Mouse (Mus musculus) cerebellum, postnatal 10 days (tissue): ENCODE measurements around the gene Dlgap1.

Experiments used
- DNase-seq, 2 experiments: peaks; one replicate each; pipeline ENCODE4 v3.0.0; 2021; ENCODE audit warnings: mixed read lengths in 2 of 2

The Dlgap1 gene

DNA sequence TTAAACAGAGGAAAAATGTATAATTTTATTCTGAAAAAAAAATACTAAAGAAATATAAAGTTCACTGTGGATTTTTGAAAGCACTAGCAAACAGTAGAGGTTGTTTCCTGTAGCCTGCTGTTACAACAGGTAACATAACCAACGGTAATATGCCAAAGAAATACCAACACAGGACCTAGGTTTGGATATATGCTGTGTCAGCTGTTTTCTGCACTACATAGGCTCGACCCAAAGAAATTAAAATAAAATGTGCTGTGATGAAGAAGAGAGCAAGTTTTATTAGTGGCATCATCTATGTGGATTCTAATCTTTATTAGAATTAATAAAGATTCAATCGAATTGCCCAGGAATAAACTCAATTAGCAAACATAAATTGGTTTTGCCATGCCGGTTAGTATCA lies 378.5 kb downstream of the Dlgap1 start:
- DNase-seq: no peak

DNA sequence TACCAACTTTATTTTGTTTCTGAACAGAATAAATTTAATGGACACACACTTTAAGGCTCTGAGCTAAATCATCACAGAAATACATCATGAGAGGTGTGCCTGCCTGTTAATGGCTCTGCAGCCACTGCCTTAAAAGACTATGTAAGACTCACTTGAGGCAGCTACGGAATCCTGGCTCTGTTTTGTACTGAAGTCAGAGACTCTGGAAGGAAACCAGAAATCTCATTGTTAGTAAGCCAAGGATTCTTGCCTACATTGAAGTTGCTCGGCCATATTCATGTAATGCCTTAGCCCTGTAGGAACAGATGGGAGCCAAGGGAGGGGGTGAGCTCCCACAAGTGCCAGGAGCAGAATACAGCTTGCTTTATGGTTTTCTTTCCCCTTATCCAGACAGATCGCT lies 394.7 kb downstream of the Dlgap1 start:
- DNase-seq: peak; percentile 88 to 93

DNA sequence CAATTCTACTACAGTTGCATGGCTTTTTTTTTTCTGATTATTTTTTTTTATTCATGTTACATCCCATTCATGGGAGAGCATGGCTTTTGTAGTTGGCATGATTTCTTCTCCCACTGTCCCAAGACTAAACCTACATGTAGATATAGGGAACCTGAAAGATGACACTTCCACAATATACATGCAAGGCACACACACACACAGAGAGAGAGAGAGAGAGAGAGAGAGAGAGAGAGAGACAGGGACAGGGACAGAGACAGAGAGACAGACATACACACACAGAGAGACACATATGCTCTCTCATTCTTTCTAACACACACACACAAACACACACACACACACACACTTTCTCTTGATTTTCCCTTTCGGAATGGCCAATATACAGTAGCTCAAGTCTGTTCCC lies 395.1 kb downstream of the Dlgap1 start:
- DNase-seq: no peak

- DNase-seq: no peak
Observed at GRCm38 (mm10) chr17:70369124-70369523, 400.3 kb downstream of the Dlgap1 start.

DNA sequence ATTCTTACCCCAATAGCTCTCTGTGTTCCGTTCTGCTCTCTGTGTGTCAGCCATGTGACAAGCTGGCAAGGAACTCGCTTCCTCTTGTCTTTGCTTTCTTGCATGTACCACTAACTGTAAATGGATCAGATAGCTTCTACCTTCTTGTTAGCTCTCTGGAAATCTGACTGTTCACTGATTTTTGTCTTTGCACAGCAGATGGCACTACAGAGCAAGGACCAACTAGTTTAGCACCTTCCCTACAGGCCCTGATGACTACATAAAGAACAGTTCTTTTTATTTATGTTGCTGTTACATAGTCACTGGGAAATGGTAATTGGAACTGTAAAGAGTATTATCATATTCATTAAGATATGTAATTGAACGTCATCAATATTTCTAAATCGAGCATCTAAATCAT lies 408.1 kb downstream of the Dlgap1 start:
- DNase-seq: peak; percentile 69 to 73

DNA sequence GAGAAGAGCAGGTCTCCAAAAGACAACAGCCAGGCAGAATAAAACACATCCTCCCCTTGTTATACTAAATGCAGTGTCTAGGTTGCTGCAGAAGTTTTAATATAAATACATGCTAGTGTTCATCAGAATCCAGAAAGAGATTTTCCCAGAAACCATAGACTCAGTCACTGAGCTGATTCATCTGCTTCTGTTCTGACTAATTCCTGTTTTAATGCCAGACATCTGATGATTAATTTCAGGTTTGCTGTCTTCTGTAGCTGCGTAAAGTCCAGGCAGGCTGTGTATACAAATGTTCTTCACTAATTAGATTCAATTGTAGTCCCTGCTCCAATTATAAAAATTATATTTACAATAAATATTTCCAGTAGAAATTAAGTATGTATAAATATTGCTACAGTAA lies 419.6 kb downstream of the Dlgap1 start:
- no peak for DNase-seq

- DNase-seq: peak; percentile 52 to 57
Observed at GRCm38 (mm10) chr17:70397220-70397619, 428.3 kb downstream of the Dlgap1 start.

- no peak for DNase-seq
Observed at GRCm38 (mm10) chr17:70397708-70398107, 428.8 kb downstream of the Dlgap1 start.

GRCm38 (mm10) chr17:70401909-70402308 lies 433.0 kb downstream of the Dlgap1 start:
- no peak for DNase-seq

- DNase-seq: no peak
Observed at GRCm38 (mm10) chr17:70403750-70404149, 434.9 kb downstream of the Dlgap1 start.

GRCm38 (mm10) chr17:70414202-70414601 lies 445.3 kb downstream of the Dlgap1 start:
- DNase-seq: no peak

- no peak for DNase-seq
Observed at GRCm38 (mm10) chr17:70427866-70428265, 459.0 kb downstream of the Dlgap1 start.

DNA sequence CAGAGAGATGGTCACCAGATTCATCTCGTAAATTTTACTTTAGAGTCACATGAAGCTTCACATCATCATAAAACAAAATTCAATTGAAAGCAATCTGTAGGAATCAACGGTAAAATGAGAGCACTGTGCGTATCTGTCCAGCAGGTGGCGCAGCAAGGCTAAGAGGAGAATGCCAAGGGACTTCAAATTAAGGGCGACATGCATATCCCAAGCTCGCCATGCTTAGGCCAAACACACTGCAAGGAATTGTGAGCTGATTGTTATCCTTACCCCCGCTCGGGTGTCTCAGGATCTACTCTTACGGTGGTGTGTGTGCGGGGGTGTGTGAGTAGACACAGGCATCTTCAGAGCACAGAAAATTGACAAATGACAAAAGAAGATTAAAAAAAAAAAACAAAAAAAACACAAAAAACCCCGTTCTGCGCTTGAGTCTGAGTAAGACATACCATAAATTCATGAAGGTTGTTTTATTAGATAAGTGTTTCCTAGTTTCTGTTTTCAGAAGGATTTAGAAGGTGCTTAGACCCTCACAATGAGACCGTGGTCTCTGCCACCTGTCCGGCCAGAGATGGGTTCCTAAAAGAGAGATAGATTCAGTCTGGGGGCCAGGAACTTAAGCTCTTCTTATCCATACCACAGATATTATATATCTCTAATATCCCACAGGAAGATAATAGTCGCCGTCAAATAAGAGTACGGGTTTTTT lies 461.0 kb downstream of the Dlgap1 start:
- DNase-seq: peak; percentile 93 to 95

GRCm38 (mm10) chr17:70430452-70430787 lies 461.5 kb downstream of the Dlgap1 start:
- peak; percentile 78 to 88 for DNase-seq

- DNase-seq: no peak
Observed at GRCm38 (mm10) chr17:70432834-70433233, 464.0 kb downstream of the Dlgap1 start.

- DNase-seq: no peak
Observed at GRCm38 (mm10) chr17:70434549-70434948, 465.7 kb downstream of the Dlgap1 start.

DNA sequence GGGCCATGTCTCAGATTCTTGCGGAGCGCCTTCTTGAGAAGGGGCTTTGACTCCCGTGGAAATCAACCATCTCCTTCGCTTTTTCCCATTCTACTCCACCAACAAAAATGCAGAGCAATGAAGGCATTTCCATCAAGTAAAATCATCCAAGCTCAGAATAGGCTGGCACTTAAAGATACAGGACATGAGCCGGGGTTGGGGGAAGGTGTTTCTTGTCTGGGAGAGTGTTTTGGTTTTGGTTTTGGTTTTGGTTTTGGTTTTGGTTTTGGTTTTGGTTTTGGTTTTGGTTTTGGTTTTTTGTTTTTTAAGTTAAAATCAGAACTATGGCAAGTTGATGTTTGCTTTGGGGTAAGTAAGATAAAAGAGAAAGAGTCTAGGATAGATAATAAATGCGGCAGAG lies 466.7 kb downstream of the Dlgap1 start:
- no peak for DNase-seq

DNA sequence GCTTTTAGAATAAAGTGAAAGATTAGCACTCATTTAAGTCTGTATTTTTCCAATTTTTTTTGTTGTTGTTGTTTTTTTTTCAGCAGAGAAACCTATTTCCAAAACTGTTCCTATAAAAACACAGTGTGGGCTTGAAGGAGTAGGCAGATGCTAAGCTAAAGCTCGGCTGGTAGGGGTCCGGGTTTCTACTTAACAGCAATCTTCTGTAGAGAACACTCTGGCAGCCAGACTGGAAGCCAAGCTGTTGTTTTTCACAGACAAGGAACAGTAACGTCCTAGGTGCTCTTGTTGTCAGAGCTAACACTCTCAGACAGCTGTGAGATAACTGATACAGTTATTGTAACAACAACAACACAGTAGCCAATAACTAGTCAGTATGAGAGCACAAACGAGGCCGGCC lies 468.4 kb downstream of the Dlgap1 start:
- peak; percentile 42 to 51 for DNase-seq

- peak; percentile 84 to 88 for DNase-seq
Observed at GRCm38 (mm10) chr17:70442976-70443375, 474.1 kb downstream of the Dlgap1 start.

- DNase-seq: no peak
Observed at GRCm38 (mm10) chr17:70446451-70446850, 477.6 kb downstream of the Dlgap1 start.

DNA sequence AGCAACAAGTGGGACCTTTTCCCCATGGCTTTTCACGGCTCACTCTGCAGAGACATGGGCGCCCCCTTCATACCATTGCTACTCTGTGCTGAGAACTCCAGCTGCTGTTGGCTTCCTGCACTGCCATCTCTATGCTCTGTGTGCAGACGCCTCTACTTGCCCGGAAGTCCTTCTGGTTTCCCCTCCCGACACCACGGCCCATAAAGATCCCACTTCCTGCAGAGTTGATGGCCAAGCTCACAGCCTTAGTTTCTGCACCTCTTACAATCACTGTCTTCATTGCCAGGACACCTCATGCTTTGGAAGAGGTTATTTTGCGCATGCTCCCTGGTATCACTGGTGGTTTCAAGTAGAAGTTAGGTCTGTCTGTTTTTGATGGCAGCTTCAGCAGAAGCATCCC lies 486.2 kb downstream of the Dlgap1 start:
- DNase-seq: no peak

DNA sequence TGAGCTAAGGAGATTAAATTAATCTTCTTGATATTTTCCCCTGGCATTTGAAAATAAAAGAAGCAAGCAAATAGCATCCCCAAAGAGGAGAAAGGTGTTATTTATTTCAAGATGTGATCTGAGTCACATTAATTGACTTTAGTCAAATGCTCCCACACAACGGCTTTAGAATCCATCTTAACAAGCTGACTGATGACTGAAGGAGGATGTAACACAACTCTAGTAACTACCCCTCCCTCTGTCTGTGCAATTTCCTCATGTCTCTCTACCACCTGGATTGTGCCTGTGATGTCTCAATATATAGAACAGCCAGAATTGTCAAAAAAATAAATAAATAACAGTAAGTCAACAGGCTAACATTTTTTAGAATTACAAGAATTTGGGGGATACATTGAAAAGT lies 488.2 kb downstream of the Dlgap1 start:
- no peak for DNase-seq

DNA sequence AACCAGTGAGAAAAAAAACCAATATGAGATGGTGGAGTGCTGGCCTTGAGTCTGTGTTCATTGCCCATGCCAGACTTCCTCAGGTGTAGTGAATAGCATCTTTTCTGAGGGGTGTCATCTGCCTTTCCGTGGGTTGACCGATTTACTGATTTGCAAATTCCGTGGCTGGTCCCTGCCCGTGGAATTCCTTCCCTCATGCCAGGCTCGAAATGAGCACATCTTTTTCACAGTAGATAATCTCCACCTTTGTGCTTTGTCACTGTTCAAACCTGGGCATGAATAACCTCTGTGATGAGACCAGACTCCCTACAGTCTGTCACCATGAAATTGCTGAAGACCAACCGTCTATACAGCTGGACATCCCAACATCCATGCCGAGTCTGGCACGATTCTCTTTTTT lies 493.4 kb downstream of the Dlgap1 start:
- peak; percentile 58 to 63 for DNase-seq

GRCm38 (mm10) chr17:70462771-70463491 lies 494.1 kb downstream of the Dlgap1 start:
- DNase-seq: peak; percentile 77 to 82

GRCm38 (mm10) chr17:70466413-70466812 lies 497.5 kb downstream of the Dlgap1 start:
- DNase-seq: no peak
